Mouse (Mus musculus): ENCODE results near the gene Olfr736.

The Olfr736 gene

DNA sequence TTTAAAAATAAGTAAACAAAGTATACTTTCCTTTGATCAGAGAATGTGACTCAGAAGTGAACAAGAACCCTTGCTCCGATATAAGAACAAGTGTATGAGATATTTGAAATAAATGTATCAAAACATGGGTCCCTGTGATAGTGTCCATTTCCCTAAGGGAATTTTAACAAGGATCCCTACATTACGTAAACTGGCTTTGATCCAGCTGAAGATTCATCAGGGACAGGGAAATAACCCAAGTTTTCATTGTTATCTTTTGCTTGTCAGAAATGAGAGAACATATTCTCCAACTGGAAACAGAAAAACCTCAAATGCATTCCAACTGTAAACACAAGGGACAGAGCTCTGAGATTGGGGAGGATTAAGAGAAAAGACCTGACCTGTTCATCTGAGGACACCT, at the start of gene Olfr736:
Gene Olfr736 (plus strand): TSS at position 301 of the 400 bp plus-strand sequence.
- DNase-seq (ENCODE audit: low read depth, low spot score), result no peak

GRCm38 (mm10) chr14:50348796-50349195, 32.2 kb upstream of the Olfr736 start, which contains the start of gene Olfr735:
Gene Olfr735 (minus strand): TSS chr14:50348872.
- DNase-seq (ENCODE audit: low read depth, low spot score), result no peak

- peak; percentile 2 for DNase-seq (ENCODE audit: low read depth, low spot score)
Observed at GRCm38 (mm10) chr14:50352438-50352837, 28.5 kb upstream of the Olfr736 start.

GRCm38 (mm10) chr14:50356725-50357124, 24.2 kb upstream of the Olfr736 start:
- no peak for DNase-seq (ENCODE audit: low read depth, low spot score)

GRCm38 (mm10) chr14:50357593-50357992, 23.4 kb upstream of the Olfr736 start, which contains the start of gene Tlr11:
Gene Tlr11 (plus strand): TSS chr14:50357914.
- DNase-seq (ENCODE audit: low read depth, low spot score), result no peak

DNA sequence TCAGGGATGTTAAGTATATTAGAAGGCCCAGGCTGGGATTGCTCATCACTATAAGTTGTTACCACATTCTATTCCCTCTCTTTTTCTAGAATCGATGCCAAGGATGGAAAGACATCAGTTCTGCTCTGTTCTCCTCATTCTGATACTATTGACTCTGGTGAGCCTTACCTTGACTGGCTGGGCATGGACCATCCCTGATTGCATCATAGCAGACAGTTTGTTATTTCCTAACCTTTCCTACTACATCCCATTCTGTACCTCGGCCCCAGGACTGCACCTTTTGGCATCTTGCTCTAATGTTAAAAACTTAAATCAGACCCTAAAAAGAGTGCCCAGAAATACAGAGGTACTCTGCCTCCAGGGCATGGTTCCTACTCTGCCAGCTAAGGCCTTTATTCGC, 20.5 kb upstream of the Olfr736 start:
- DNase-seq (ENCODE audit: low read depth, low spot score), result no peak

DNA sequence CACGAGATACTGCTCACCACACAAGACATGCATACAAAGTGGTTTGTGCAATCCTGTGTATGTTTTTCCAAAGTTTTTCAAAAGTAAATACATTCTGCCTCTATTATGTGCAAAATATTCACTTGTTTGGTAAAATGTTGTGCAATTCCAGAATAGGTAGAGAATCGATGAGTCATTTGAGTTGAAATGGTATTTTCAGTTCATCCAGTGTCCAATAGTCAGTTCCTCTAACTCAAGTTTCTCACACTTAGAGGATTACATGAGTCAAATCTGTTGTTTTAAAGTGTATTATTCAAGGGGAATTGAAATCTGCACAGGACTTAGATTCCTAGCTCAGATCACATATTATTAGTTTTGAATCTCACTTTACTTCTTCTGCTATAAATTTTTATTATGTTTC, 17.4 kb upstream of the Olfr736 start:
- no peak for DNase-seq (ENCODE audit: low read depth, low spot score)

DNA sequence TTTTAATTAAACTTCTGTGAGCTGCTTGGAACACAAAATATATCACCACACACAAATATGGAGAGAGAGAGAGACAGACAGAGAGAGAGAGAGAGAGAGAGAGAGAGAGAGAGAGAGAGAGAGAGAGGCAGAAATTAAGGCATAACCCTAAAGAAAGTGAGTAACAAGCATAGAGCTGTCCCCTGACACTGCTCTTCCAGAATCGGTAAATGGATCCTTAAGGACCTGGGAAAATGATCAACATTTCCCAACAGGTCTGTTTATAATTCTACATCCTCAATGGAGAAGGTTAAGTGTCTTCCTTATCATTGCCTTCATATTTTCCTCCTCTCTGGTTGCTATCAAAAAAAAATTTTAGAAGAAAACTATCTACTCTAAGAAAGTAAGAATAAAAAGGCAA, 26.3 kb downstream of the Olfr736 start, which contains the start of gene Olfr738:
Gene Olfr738 (plus strand): TSS at position 301 of the 400 bp plus-strand sequence.
- DNase-seq (ENCODE audit: low read depth, low spot score), result no peak

- no peak for DNase-seq (ENCODE audit: low read depth, low spot score)
Observed at GRCm38 (mm10) chr14:50418326-50418725, 37.4 kb downstream of the Olfr736 start, which contains the start of gene Olfr739. Gene Olfr739 (plus strand): TSS chr14:50418626.
